Mouse (Mus musculus): ENCODE data around the gene Tenm4. TPM values are rescaled to one million over a fixed set of nuclear protein-coding genes. Genes with fewer than 3 reads are reported as not detected.
"Not testable (repeated sequence)": the region's sequence is repeated elsewhere in the genome, so short reads cannot be mapped to it uniquely, and the experiment has no call there.

Tenm4 gene
- polyA plus RNA-seq, 1 experiment from 2014 or later: 31.5 TPM

GRCm38 (mm10) chr7:96905422-96905821 lies 734.4 kb downstream of the Tenm4 start:
- H3K36me3 ChIP-seq (replicated peaks): peaks cover 69% of the 10 kb centered on the region
- peaks cover 56% of the 10 kb centered on the region for H3K4me1 ChIP-seq
- H3K9me3 ChIP-seq: no peaks in the 10 kb centered on the region
- no peaks in the 10 kb centered on the region for H3K27me3 ChIP-seq (replicated peaks; ENCODE audit: low read depth, poor library complexity, severe bottlenecking)
- no peak overlapping the region for H3K27ac ChIP-seq (replicated peaks)
- H3K4me3 ChIP-seq: no peak overlapping the region
- WGBS: 71% methylated on average over 3 of the region's 3 CpGs
- no peak for DNase-seq (ENCODE audit: low spot score)

GRCm38 (mm10) chr7:96906216-96906615 lies 735.2 kb downstream of the Tenm4 start:
- Histone ChIP-seq H3K4me3 (no peak overlapping the region), H3K36me3 (replicated peaks) (peaks cover 62% of the 10 kb centered on the region), H3K27ac (replicated peaks) (no peak overlapping the region), H3K27me3 (replicated peaks; ENCODE audit: low read depth, poor library complexity, severe bottlenecking) (no peaks in the 10 kb centered on the region), H3K4me1 (peaks cover 64% of the 10 kb centered on the region), H3K9me3 (no peaks in the 10 kb centered on the region)
- no peak for DNase-seq (ENCODE audit: low spot score)
- 91% methylated on average over 20 of the region's 20 CpGs for WGBS

- WGBS: 69% methylated on average over 16 of the region's 16 CpGs
- Histone ChIP-seq H3K9me3 (no peaks in the 10 kb centered on the region), H3K4me3 (no peak overlapping the region), H3K27me3 (replicated peaks; ENCODE audit: low read depth, poor library complexity, severe bottlenecking) (no peaks in the 10 kb centered on the region), H3K36me3 (replicated peaks) (peaks cover 43% of the 10 kb centered on the region), H3K27ac (replicated peaks) (0 out of 2 replicates have a peak overlapping the region, but pooled peaks have one; percentile 40), H3K4me1 (peaks cover 67% of the 10 kb centered on the region)
- no peak for DNase-seq (ENCODE audit: low spot score)
These were observed 737.1 kb downstream of the Tenm4 start for GRCm38 (mm10) chr7:96907971-96908680.

- H3K4me1 ChIP-seq: peaks cover 65% of the 10 kb centered on the region
- 81% methylated on average over 5 of the region's 5 CpGs for WGBS
These were observed 738.8 kb downstream of the Tenm4 start for GRCm38 (mm10) chr7:96909856-96910255.

GRCm38 (mm10) chr7:96910310-96910960 lies 739.4 kb downstream of the Tenm4 start:
- DNase-seq (ENCODE audit: low spot score): peak; percentile 52
- H3K4me1 ChIP-seq: peaks cover 67% of the 10 kb centered on the region
- no peaks in the 10 kb centered on the region for H3K9me3 ChIP-seq
- 31% methylated on average over 12 of the region's 12 CpGs for WGBS
- peaks cover 20% of the 10 kb centered on the region for H3K36me3 ChIP-seq (replicated peaks)
- H3K27me3 ChIP-seq (replicated peaks; ENCODE audit: low read depth, poor library complexity, severe bottlenecking): 0 out of 2 replicates have a peak, but pooled peaks cover 5% of the 10 kb centered on the region
- no peak overlapping the region for H3K4me3 ChIP-seq
- peak overlapping the region; percentile 77 for H3K27ac ChIP-seq (replicated peaks)

More at GRCm38 (mm10) chr7:96909856-96910255, 738.8 kb downstream of the Tenm4 start:
- H3K27me3 ChIP-seq (replicated peaks; ENCODE audit: low read depth, poor library complexity, severe bottlenecking): 0 out of 2 replicates have a peak, but pooled peaks cover 1% of the 10 kb centered on the region
- H3K9me3 ChIP-seq: no peaks in the 10 kb centered on the region
- H3K27ac ChIP-seq (replicated peaks): peak overlapping the region; percentile 77
- no peak for DNase-seq (ENCODE audit: low spot score)
- peaks cover 26% of the 10 kb centered on the region for H3K36me3 ChIP-seq (replicated peaks)
- H3K4me3 ChIP-seq: no peak overlapping the region

GRCm38 (mm10) chr7:96914031-96914430 lies 743.0 kb downstream of the Tenm4 start:
- Histone ChIP-seq H3K27ac (replicated peaks) (no peak overlapping the region), H3K36me3 (replicated peaks) (no peaks in the 10 kb centered on the region), H3K9me3 (no peaks in the 10 kb centered on the region), H3K4me1 (peaks cover 50% of the 10 kb centered on the region), H3K4me3 (no peak overlapping the region), H3K27me3 (replicated peaks; ENCODE audit: low read depth, poor library complexity, severe bottlenecking) (0 out of 2 replicates have a peak, but pooled peaks cover 5% of the 10 kb centered on the region)
- peak; percentile 90 for DNase-seq (ENCODE audit: low spot score)
- 11% methylated on average over 6 of the region's 6 CpGs for WGBS

- Histone ChIP-seq H3K9me3 (no peaks in the 10 kb centered on the region), H3K27me3 (replicated peaks; ENCODE audit: low read depth, poor library complexity, severe bottlenecking) (0 out of 2 replicates have a peak, but pooled peaks cover 5% of the 10 kb centered on the region), H3K4me3 (no peak overlapping the region), H3K4me1 (peaks cover 37% of the 10 kb centered on the region), H3K27ac (replicated peaks) (no peak overlapping the region), H3K36me3 (replicated peaks) (no peaks in the 10 kb centered on the region)
- 2% methylated on average over 2 of the region's 2 CpGs for WGBS
- peak; percentile 67 for DNase-seq (ENCODE audit: low spot score)
These were observed 744.5 kb downstream of the Tenm4 start for GRCm38 (mm10) chr7:96915452-96916105.

GRCm38 (mm10) chr7:96920447-96921095 lies 749.5 kb downstream of the Tenm4 start:
- WGBS: 80% methylated on average over 7 of the region's 7 CpGs
- H3K9me3 ChIP-seq: no peaks in the 10 kb centered on the region
- H3K36me3 ChIP-seq (replicated peaks): no peaks in the 10 kb centered on the region
- no peaks in the 10 kb centered on the region for H3K27me3 ChIP-seq (replicated peaks; ENCODE audit: low read depth, poor library complexity, severe bottlenecking)
- H3K27ac ChIP-seq (replicated peaks): no peak overlapping the region
- no peak overlapping the region for H3K4me3 ChIP-seq
- no peaks in the 10 kb centered on the region for H3K4me1 ChIP-seq
- no peak for DNase-seq (ENCODE audit: low spot score)

GRCm38 (mm10) chr7:96922927-96923326 lies 751.9 kb downstream of the Tenm4 start:
- Histone ChIP-seq H3K27me3 (replicated peaks; ENCODE audit: low read depth, poor library complexity, severe bottlenecking) (no peaks in the 10 kb centered on the region), H3K27ac (replicated peaks) (no peak overlapping the region), H3K9me3 (no peaks in the 10 kb centered on the region), H3K4me3 (no peak overlapping the region), H3K36me3 (replicated peaks) (no peaks in the 10 kb centered on the region), H3K4me1 (no peaks in the 10 kb centered on the region)
- 85% methylated on average over 2 of the region's 2 CpGs for WGBS
- no peak for DNase-seq (ENCODE audit: low spot score)

- H3K27me3 ChIP-seq (replicated peaks; ENCODE audit: low read depth, poor library complexity, severe bottlenecking): 0 out of 2 replicates have a peak, but pooled peaks cover 4% of the 10 kb centered on the region
- H3K27ac ChIP-seq (replicated peaks): no peak overlapping the region
- no peak for DNase-seq (ENCODE audit: low spot score)
- H3K9me3 ChIP-seq: no peaks in the 10 kb centered on the region
- H3K4me1 ChIP-seq: no peaks in the 10 kb centered on the region
- no peaks in the 10 kb centered on the region for H3K36me3 ChIP-seq (replicated peaks)
- no peak overlapping the region for H3K4me3 ChIP-seq
- WGBS: 63% methylated on average over 5 of the region's 5 CpGs
These were observed 772.8 kb downstream of the Tenm4 start for GRCm38 (mm10) chr7:96943715-96944377.

GRCm38 (mm10) chr7:96946501-96946900 lies 775.5 kb downstream of the Tenm4 start:
- H3K27ac ChIP-seq (replicated peaks); H3K4me1 ChIP-seq; H3K36me3 ChIP-seq (replicated peaks); H3K4me3 ChIP-seq; H3K27me3 ChIP-seq (replicated peaks; ENCODE audit: low read depth, poor library complexity, severe bottlenecking); DNase-seq (ENCODE audit: low spot score); H3K9me3 ChIP-seq: not testable (repeated sequence)
- WGBS: 93% methylated on average over 8 of the region's 8 CpGs
